11 mouse cellular contexts compared by ENCODE assay signal in the genomic region with DNA sequence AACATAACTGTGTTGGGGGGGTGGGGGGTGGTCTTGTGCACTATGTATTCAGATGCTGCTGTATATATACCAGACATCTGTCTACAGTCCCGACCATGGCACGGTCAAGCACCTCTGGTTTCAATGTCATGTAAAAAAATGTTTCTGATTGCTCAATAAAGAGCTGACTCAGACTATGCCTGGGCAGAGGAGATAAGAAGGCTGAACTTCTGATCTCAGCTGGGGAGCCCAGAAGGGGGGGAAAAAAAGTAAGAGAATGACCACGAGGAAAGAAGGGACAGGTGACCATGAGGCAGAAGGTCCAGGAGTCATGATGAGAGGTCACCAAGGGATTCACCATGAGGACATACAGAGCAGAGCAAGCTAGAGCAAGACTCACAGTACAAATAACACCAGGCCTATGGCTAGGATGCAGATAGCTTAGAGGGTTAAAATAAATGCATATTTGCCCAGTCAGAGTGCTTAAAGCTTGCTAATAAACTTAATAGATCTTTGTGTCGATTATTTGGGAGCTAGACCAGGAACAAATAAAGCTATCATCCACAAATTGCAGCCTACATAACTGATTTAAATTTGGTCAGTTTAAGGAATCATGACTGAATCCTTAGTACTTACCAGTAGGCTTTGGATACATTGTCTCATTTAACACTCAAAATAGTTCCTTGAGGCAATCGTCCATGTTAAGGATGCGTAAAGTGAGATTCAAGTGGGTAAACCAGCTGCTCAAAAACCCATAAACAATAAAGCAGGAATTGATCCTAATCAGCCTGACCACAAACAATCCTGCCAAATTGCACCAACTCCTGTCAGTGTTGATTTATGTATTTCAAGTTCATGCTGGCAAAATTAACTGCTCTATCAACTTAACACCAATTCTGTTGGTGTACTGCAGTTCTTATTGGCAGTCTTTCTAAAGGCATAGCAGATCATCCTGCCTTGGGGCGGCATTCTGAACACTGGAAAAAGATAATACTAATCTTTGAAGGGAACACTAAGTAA. TPM values are rescaled to one million over a fixed set of nuclear protein-coding genes. Genes with fewer than 3 reads are reported as not detected.
DNase-seq lines count a peak whose midpoint lies in the region; ATAC-seq lines count a peak whose summit lies in the region.
"Had no signal": no experiment of that assay in that cellular context is flagged by ENCODE, and none has a peak within 500 bp of the region (broad histone marks: within the 10 kb centered on the region; RNA-seq: fewer than 3 reads in every experiment).

No protein-coding gene starts in this region.

- no peak overlapping the region for H3K27ac ChIP-seq in heart, embryonic 11.5 days (ENCODE audit: low read depth, low read length)
- H3K27ac ChIP-seq in embryonic facial prominence, embryonic 10.5 days (replicated peaks), result no peak overlapping the region
- H3K27ac ChIP-seq: hindbrain, embryonic 15.5 days had no signal

- H3K4me1 ChIP-seq in heart, embryonic 11.5 days (ENCODE audit: control insufficient read depth, insufficient read depth, low read length), result peaks cover 9% of the 10 kb centered on the region; the same call in 1 of the 2 replicates
- peaks cover 29% of the 10 kb centered on the region for H3K4me1 ChIP-seq in embryonic facial prominence, embryonic 10.5 days

- no peak for DNase-seq in heart, adult 8-10 months (ENCODE audit: low spot score)
- DNase-seq in Muller cell, postnatal 12 days (ENCODE audit: inconsistent ontology term), result peak; percentile 72
- peak; percentile 55 for DNase-seq in gonadal fat pad, adult 2 months (ENCODE audit: low read depth)
- no peak for DNase-seq in B cell, adult 2 months
- DNase-seq in embryonic facial prominence, embryonic 10.5 days (ENCODE audit: low spot score), result no peak
- DNase-seq in cerebellum, postnatal 14 days, result no peak
- DNase-seq: lung, adult 18-20 months had no signal

- no peak overlapping the region for H3K9ac ChIP-seq in heart, embryonic 11.5 days (ENCODE audit: low read depth, low read length)
- H3K9ac ChIP-seq: hindbrain, embryonic 15.5 days had no signal

- peaks cover 4% of the 10 kb centered on the region for H3K9me3 ChIP-seq in heart, embryonic 11.5 days (replicated peaks; ENCODE audit: control insufficient read depth, low read length)
- peaks cover 5% of the 10 kb centered on the region; the same call in 1 of the 2 replicates for H3K9me3 ChIP-seq in embryonic facial prominence, embryonic 10.5 days
- H3K9me3 ChIP-seq: hindbrain, embryonic 15.5 days had no signal

- 50% methylated on average over 7 of the region's 7 CpGs for whole genome bisulfite sequencing in heart, embryonic 11.5 days (ENCODE audit: insufficient replicate concordance)
- 79% methylated on average over 7 of the region's 7 CpGs for WGBS in embryonic facial prominence, embryonic 10.5 days

- H3K36me3 ChIP-seq in heart, embryonic 11.5 days (ENCODE audit: control insufficient read depth, insufficient read depth, low read length), result no peaks in the 10 kb centered on the region
- no peaks in the 10 kb centered on the region for H3K36me3 ChIP-seq in embryonic facial prominence, embryonic 10.5 days (replicated peaks)
- H3K36me3 ChIP-seq: hindbrain, embryonic 15.5 days had no signal

- H3K27me3 ChIP-seq in heart, embryonic 11.5 days (ENCODE audit: control insufficient read depth, insufficient read depth, low read length), result no peaks in the 10 kb centered on the region
- 0 out of 2 replicates have a peak, but pooled peaks cover 10% of the 10 kb centered on the region for H3K27me3 ChIP-seq in embryonic facial prominence, embryonic 10.5 days (replicated peaks; ENCODE audit: low read depth, poor library complexity, severe bottlenecking)
- H3K27me3 ChIP-seq: CH12.LX; hindbrain, embryonic 15.5 days had no signal

- no peak overlapping the region for H3K4me3 ChIP-seq in heart, embryonic 11.5 days (ENCODE audit: low read depth, low read length)
- H3K4me3 ChIP-seq in embryonic facial prominence, embryonic 10.5 days, result no peak overlapping the region
- H3K4me3 ChIP-seq: hindbrain, embryonic 15.5 days had no signal

- no peak overlapping the region for H3K4me2 ChIP-seq in heart, embryonic 11.5 days
- H3K4me2 ChIP-seq: hindbrain, embryonic 15.5 days had no signal

- peak; percentile 83 for ATAC-seq in heart, embryonic 11.5 days (replicated peaks; ENCODE audit: insufficient number of reproducible peaks, low FRiP score, low TSS enrichment)
- ATAC-seq in megakaryocyte progenitor cell, adult 5-6 weeks (replicated peaks; ENCODE audit: poor library complexity), result peak; percentile 56

RNA-seq across cellular contexts. Expression of gene Pip4k2a, which starts 5.1 kb away (rescaled TPM):
- polyA plus RNA-seq in heart, embryonic 11.5 days (2014; fragmentation: Nextera tagmentation; extraction: Ambion mirVana), result 7.1 and 7.7 TPM in 2 replicates
- 1 to 10 TPM; 4.9 to 6.6 (median 5.9) TPM for total RNA-seq in heart, adult 8-10 months (2022)
- polyA plus RNA-seq in gonadal fat pad, adult 2 months (2012; rRNA removed), result 4.9 and 5.2 TPM in 2 replicates
- total RNA-seq in megakaryocyte progenitor cell, adult 5-6 weeks (2015), result 47.3 and 62.2 TPM in 2 replicates
- total RNA-seq in megakaryocyte progenitor cell, adult 5-6 weeks (2017), result 23.2 and 23.5 TPM in 2 replicates
- 5.2 and 6.1 TPM in 2 replicates for polyA plus RNA-seq in embryonic facial prominence, embryonic 10.5 days (2016; fragmentation: Nextera tagmentation; extraction: Ambion mirVana)

RNA-seq across cellular contexts. Expression of gene 4930426L09Rik, which starts 5.3 kb away (rescaled TPM):
- 0.46 and 0.49 TPM in 2 replicates for polyA plus RNA-seq in heart, embryonic 11.5 days (2014; fragmentation: Nextera tagmentation; extraction: Ambion mirVana)
- under 1 TPM in 1 of 4 experiments, not detected in 3; 0.19 TPM for total RNA-seq in heart, adult 8-10 months (2022)
- 0.32 and 0.44 TPM in 2 replicates for polyA plus RNA-seq in gonadal fat pad, adult 2 months (2012; rRNA removed)
- 1.2 and 1.4 TPM in 2 replicates for total RNA-seq in megakaryocyte progenitor cell, adult 5-6 weeks (2015)
- 0.17 TPM in 1 of 2 replicates, not detected in the other for total RNA-seq in megakaryocyte progenitor cell, adult 5-6 weeks (2017)
- 0.24 and 0.30 TPM in 2 replicates for polyA plus RNA-seq in embryonic facial prominence, embryonic 10.5 days (2016; fragmentation: Nextera tagmentation; extraction: Ambion mirVana)

Comparison
In these comparisons a context has a peak if more than half of its experiments do, and no peak if none do; other contexts are left out.
1. DNase-seq: peak in Muller cell, postnatal 12 days (single experiment) and gonadal fat pad, adult 2 months (single experiment); none in heart, adult 8-10 months (single experiment), B cell, adult 2 months (0 of 2), embryonic facial prominence, embryonic 10.5 days (single experiment) and cerebellum, postnatal 14 days (0 of 2).